Mouse (Mus musculus) kidney, embryonic 14.5 days (tissue): ENCODE measurements at regions not wholly inside any gene's neighbourhood (a gene's known extent, or its start where the extent isn't known, plus 50 kb on each side); places are given as distances from the start of the nearest gene placed in this dataset.

ENCODE experiments used
- ATAC-seq: fragments of 200-750 bp; cut with Nextera tagmentation; 2 replicates; pipeline ENCODE4 v1.8.0; 2017; ENCODE audit warnings: moderate number of reproducible peaks, mild to moderate bottlenecking, moderate TSS enrichment, moderate library complexity; ENCODE audit not compliant: low FRiP score, low TSS enrichment
- H3K27ac ChIP-seq: fragments of 300-500 bp; sonication (generic); 2 replicates; pipeline ENCODE4 v1.5.1; 2014; ENCODE audit warnings: low read depth, mild to moderate bottlenecking, low read length, moderate library complexity, mixed read lengths
- H3K27me3 ChIP-seq: fragments of 300-500 bp; sonication (generic); 2 replicates; pipeline ENCODE4 v1.6.1; 2014; ENCODE audit warnings: mild to moderate bottlenecking, low read length; ENCODE audit not compliant: control insufficient read depth, insufficient read depth
- H3K36me3 ChIP-seq: fragments of 300-500 bp; sonication (generic); 2 replicates; pipeline ENCODE4 v1.6.1; 2014; ENCODE audit warnings: low read length, mixed read lengths; ENCODE audit not compliant: control insufficient read depth, insufficient read depth
- H3K4me1 ChIP-seq: fragments of 300-500 bp; sonication (generic); 2 replicates; pipeline ENCODE4 v1.6.1; 2014; ENCODE audit warnings: low read length, mixed read lengths; ENCODE audit not compliant: control insufficient read depth, insufficient read depth
- H3K4me2 ChIP-seq: fragments of 300-500 bp; sonication (generic); replicated peaks from 2 replicates; pipeline ENCODE4 v1.6.1; 2014; ENCODE audit warnings: low read depth, mild to moderate bottlenecking, low read length
- H3K4me3 ChIP-seq: fragments of 300-500 bp; sonication (generic); 2 replicates; pipeline ENCODE4 v1.5.1; 2014; ENCODE audit warnings: mild to moderate bottlenecking, low read length
- H3K9ac ChIP-seq: fragments of 300-500 bp; sonication (generic); 2 replicates; pipeline ENCODE4 v1.6.1; 2014; ENCODE audit warnings: low read depth, mild to moderate bottlenecking, low read length, moderate library complexity
- H3K9me3 ChIP-seq: fragments of 300-500 bp; sonication (generic); 2 replicates; pipeline ENCODE4 v1.6.1; 2016; ENCODE audit warnings: low read length; ENCODE audit not compliant: control insufficient read depth
- WGBS: fragments of 180-500 bp; shearing (Covaris S2); extraction: QIAGEN DNeasy Blood & Tissue Kit; methylation state at CpG from one replicate; pipeline ENCODE4 v1.1.7; 2014; 5-methylcytosine and 5-hydroxymethylcytosine counted together

- no peak for ATAC-seq
- WGBS: 63% methylated on average over 3 of the region's 3 CpGs
Observed at GRCm38 (mm10) chr4:9061941-9062340, 823.1 kb upstream of the Car8 start.

GRCm38 (mm10) chr4:9060221-9060620 lies 821.4 kb upstream of the Car8 start:
- Histone ChIP-seq H3K27ac (no peak overlapping the region), H3K4me3 (no peak overlapping the region), H3K9me3 (no peaks in the 10 kb centered on the region), H3K27me3 (no peaks in the 10 kb centered on the region), H3K36me3 (no peaks in the 10 kb centered on the region), H3K4me1 (no peaks in the 10 kb centered on the region), H3K4me2 (no peak overlapping the region), H3K9ac (no peak overlapping the region)
- no peak for ATAC-seq
- WGBS: 59% methylated on average over 5 of the region's 5 CpGs

More at GRCm38 (mm10) chr4:9061941-9062340, 823.1 kb upstream of the Car8 start:
- no peak overlapping the region for H3K4me3 ChIP-seq
- H3K9me3 ChIP-seq: no peaks in the 10 kb centered on the region
- H3K27me3 ChIP-seq: no peaks in the 10 kb centered on the region
- H3K36me3 ChIP-seq: no peaks in the 10 kb centered on the region
- H3K9ac ChIP-seq: no peak overlapping the region
- no peak overlapping the region for H3K27ac ChIP-seq
- H3K4me1 ChIP-seq: no peaks in the 10 kb centered on the region
- no peak overlapping the region for H3K4me2 ChIP-seq

- Histone ChIP-seq H3K4me1 (no peaks in the 10 kb centered on the region), H3K36me3 (no peaks in the 10 kb centered on the region), H3K4me3 (no peak overlapping the region), H3K27ac (no peak overlapping the region), H3K4me2 (no peak overlapping the region), H3K27me3 (no peaks in the 10 kb centered on the region), H3K9me3 (no peaks in the 10 kb centered on the region), H3K9ac (no peak overlapping the region)
- peak; percentile 84 for ATAC-seq
- 22% methylated on average over 4 of the region's 4 CpGs for WGBS
Observed at GRCm38 (mm10) chr4:9057676-9058075, 818.8 kb upstream of the Car8 start.

GRCm38 (mm10) chr4:9057113-9057512 lies 818.3 kb upstream of the Car8 start:
- H3K27me3 ChIP-seq: no peaks in the 10 kb centered on the region
- ATAC-seq: no peak

GRCm38 (mm10) chr4:9055876-9056275 lies 817.0 kb upstream of the Car8 start:
- Histone ChIP-seq H3K36me3 (no peaks in the 10 kb centered on the region), H3K27ac (no peak overlapping the region), H3K9ac (no peak overlapping the region), H3K4me2 (no peak overlapping the region), H3K4me3 (no peak overlapping the region), H3K4me1 (no peaks in the 10 kb centered on the region), H3K9me3 (no peaks in the 10 kb centered on the region), H3K27me3 (no peaks in the 10 kb centered on the region)
- ATAC-seq: no peak
- 73% methylated on average over 4 of the region's 4 CpGs for WGBS

More at GRCm38 (mm10) chr4:9057113-9057512, 818.3 kb upstream of the Car8 start:
- H3K4me3 ChIP-seq: no peak overlapping the region
- no peaks in the 10 kb centered on the region for H3K36me3 ChIP-seq
- no peak overlapping the region for H3K27ac ChIP-seq
- WGBS: 90% methylated on average over 7 of the region's 7 CpGs
- H3K9me3 ChIP-seq: no peaks in the 10 kb centered on the region
- H3K4me2 ChIP-seq: no peak overlapping the region
- no peak overlapping the region for H3K9ac ChIP-seq
- no peaks in the 10 kb centered on the region for H3K4me1 ChIP-seq

- no peak for ATAC-seq
- Histone ChIP-seq H3K4me1 (no peaks in the 10 kb centered on the region), H3K4me2 (no peak overlapping the region), H3K36me3 (no peaks in the 10 kb centered on the region), H3K27me3 (no peaks in the 10 kb centered on the region), H3K9ac (no peak overlapping the region), H3K4me3 (no peak overlapping the region), H3K9me3 (no peaks in the 10 kb centered on the region), H3K27ac (no peak overlapping the region)
- 34% methylated on average over 9 of the region's 9 CpGs for WGBS
Observed at GRCm38 (mm10) chr4:9055266-9055820, 816.5 kb upstream of the Car8 start.

GRCm38 (mm10) chr4:9048817-9049216 lies 810.0 kb upstream of the Car8 start:
- 94% methylated on average over 1 of the region's 1 CpGs for WGBS
- Histone ChIP-seq H3K27ac (no peak overlapping the region), H3K36me3 (no peaks in the 10 kb centered on the region), H3K27me3 (no peaks in the 10 kb centered on the region), H3K9me3 (no peaks in the 10 kb centered on the region), H3K4me1 (no peaks in the 10 kb centered on the region), H3K4me3 (no peak overlapping the region), H3K9ac (no peak overlapping the region), H3K4me2 (no peak overlapping the region)
- no peak for ATAC-seq

GRCm38 (mm10) chr4:9047151-9047550 lies 808.3 kb upstream of the Car8 start:
- ATAC-seq: no peak
- Histone ChIP-seq H3K27ac (no peak overlapping the region), H3K4me1 (no peaks in the 10 kb centered on the region), H3K9me3 (no peaks in the 10 kb centered on the region), H3K36me3 (no peaks in the 10 kb centered on the region), H3K27me3 (no peaks in the 10 kb centered on the region), H3K9ac (no peak overlapping the region), H3K4me3 (no peak overlapping the region), H3K4me2 (no peak overlapping the region)
- WGBS: 70% methylated on average over 4 of the region's 4 CpGs

GRCm38 (mm10) chr4:9046436-9046835 lies 807.6 kb upstream of the Car8 start:
- no peak for ATAC-seq
- H3K4me3 ChIP-seq: no peak overlapping the region
- 83% methylated on average over 14 of the region's 14 CpGs for WGBS
- no peak overlapping the region for H3K4me2 ChIP-seq
- H3K9ac ChIP-seq: no peak overlapping the region
- H3K36me3 ChIP-seq: no peaks in the 10 kb centered on the region
- no peaks in the 10 kb centered on the region for H3K27me3 ChIP-seq
- H3K27ac ChIP-seq: no peak overlapping the region
- no peaks in the 10 kb centered on the region for H3K9me3 ChIP-seq
- H3K4me1 ChIP-seq: no peaks in the 10 kb centered on the region
